Mouse (Mus musculus): ENCODE measurements around the gene Lrrc51.

DNA sequence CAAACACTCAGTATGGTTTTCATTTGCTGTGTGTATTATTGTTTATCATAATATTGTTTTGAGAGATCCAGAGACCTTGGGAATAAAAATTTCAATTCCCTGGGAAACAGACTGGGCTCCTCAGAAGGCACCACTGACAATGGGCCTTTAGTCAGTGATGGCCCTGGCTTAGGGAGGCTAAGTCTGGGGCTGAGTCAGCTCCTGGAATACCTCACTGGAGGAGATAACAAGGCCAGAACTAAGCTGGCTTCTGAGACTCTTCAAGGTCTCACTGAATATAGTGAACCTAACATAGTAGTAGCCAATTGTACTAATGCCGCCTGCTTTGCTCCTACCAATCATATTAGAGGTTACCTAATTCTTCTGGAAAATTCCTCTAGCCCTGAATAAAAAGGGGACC lies 57.7 kb downstream of the Lrrc51 start:
- TF ChIP-seq CTCF (IDR thresholded peaks at IDR 0.05; ENCODE audit: low read depth), result no peak
- no peak for TF ChIP-seq EP300 (IDR thresholded peaks at IDR 0.05; ENCODE audit: low read depth)

Data from liver, embryonic 14.5 days (tissue).